Mouse (Mus musculus): Measurements from ENCODE around the gene Srpx.

- TF ChIP-seq CTCF (IDR thresholded peaks at IDR 0.05; ENCODE audit: borderline replicate concordance, insufficient read depth, low read depth, low read length) (no peak), POLR2A (IDR thresholded peaks at IDR 0.05; ENCODE audit: borderline replicate concordance, insufficient read depth, low read length) (no peak)
Observed at GRCm38 (mm10) chrX:10071529-10071928, 46.0 kb downstream of the Srpx start.

Data from cerebellum, adult 2 months (tissue).